Mouse (Mus musculus): Measurements from ENCODE around the gene Pde7b. TPM values are rescaled to one million over a fixed set of nuclear protein-coding genes. Genes with fewer than 3 reads are reported as not detected.

The Pde7b gene
- total RNA-seq, 2 experiments from 2014 or later, result 48.3 to 55.4 TPM

GRCm38 (mm10) chr10:20361542-20362449, 363.1 kb downstream of the Pde7b start:
- peak; percentile 21 to 27 for DNase-seq

GRCm38 (mm10) chr10:20348894-20349293, 376.0 kb downstream of the Pde7b start:
- no peak for DNase-seq

Other genes with a start within 250 kb of the Pde7b start
- gene Ahi1, start 227.5 kb upstream of the Pde7b start, total RNA-seq (2021), result 1 to 10 TPM; 1.4 to 2.1 TPM

Data from heart, adult 18-20 months (tissue).